Mouse (Mus musculus) ES-E14 (cell line): ENCODE measurements around the gene Sec23b.

ENCODE experiments used
- HCFC1 ChIP-seq: IDR thresholded peaks from 2 replicates; pipeline ENCODE4 v1.6.1; 2012; ENCODE audit warnings: low read length, inconsistent platforms, borderline replicate concordance; ENCODE audit not compliant: insufficient read depth
- MAFK ChIP-seq: IDR thresholded peaks from 2 replicates; pipeline ENCODE4 v1.6.1; 2014; ENCODE audit warnings: mild to moderate bottlenecking, low read depth, low read length, inconsistent platforms; ENCODE audit not compliant: insufficient read depth
- ZC3H11A ChIP-seq: IDR thresholded peaks from 2 replicates; pipeline ENCODE4 v1.6.1; 2012; ENCODE audit warnings: low read depth, mild to moderate bottlenecking, inconsistent platforms, low read length, borderline replicate concordance

DNA sequence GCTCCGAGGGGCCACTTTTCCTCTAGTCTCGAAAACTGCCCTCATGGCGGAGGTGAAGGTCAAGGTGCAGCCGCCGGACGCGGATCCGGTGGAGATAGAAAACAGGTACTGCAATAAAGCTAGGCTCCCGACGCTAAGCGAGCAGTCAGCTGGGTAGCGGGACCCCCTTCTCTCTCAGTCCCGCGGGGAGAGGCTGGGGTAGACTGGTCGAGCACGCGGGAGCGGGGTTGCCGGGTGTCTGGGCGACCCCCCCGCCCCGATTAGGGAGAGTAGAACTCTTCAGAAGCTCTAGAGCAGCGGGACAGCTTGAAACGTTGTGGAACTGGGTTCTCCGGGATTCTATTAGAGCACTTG lies 28.2 kb upstream of the Sec23b start:
- TF ChIP-seq ZC3H11A: no peak
- TF ChIP-seq HCFC1: no peak
- TF ChIP-seq MAFK: no peak
